Mouse (Mus musculus): ENCODE measurements around the gene Gm8906. TPM values are rescaled to one million over a fixed set of nuclear protein-coding genes. Genes with fewer than 3 reads are reported as not detected.
"Not testable (repeated sequence)": the region's sequence is repeated elsewhere in the genome, so short reads cannot be mapped to it uniquely, and the experiment has no call there.

Gm8906 gene
- not detected for total RNA-seq (2021)

DNA sequence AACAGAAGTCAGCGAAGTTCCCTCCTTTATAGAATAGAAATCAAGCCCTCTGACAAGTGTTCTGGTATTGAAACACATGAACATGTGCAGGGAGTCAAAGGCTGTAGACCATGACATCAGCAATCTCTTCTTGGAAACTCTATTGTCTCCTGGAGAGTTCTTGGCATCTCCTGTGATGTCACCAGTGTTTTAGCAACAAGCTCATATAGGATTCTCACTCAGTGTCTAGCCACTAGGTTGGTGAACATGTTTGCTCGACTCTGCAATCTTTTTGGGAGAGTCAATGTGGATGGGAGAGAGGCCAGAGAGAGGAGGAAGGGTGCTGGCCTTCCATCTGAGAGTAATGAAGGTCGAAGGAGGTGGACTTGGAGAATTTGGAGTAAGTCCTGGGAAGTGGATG is at the start of gene Gm8906:
Gene Gm8906, plus strand, starts transcription at position 301 of the 400 bp plus-strand sequence.
- not testable (repeated sequence) for DNase-seq

Other genes with a start within 250 kb of the Gm8906 start
- gene Gm8890, start 246.7 kb upstream of the Gm8906 start, total RNA-seq (2021), result not detected
- not detected for gene Speer1, start 161.2 kb upstream of the Gm8906 start, total RNA-seq (2021)
- gene Gm8897, start 86.3 kb upstream of the Gm8906 start, total RNA-seq (2021), result not detected
- gene Gm6460, start 92.2 kb downstream of the Gm8906 start, total RNA-seq (2021), result not detected
- gene Gm8922, start 179.3 kb downstream of the Gm8906 start, total RNA-seq (2021), result not detected

Measured in heart, postnatal 4 days (tissue).